Mouse (Mus musculus): ENCODE results near the gene Lrrc8c.

The Lrrc8c gene

GRCm38 (mm10) chr5:105526766-105527165, 7.6 kb downstream of the Lrrc8c start:
- no peaks in the 10 kb centered on the region for H3K36me3 ChIP-seq (ENCODE audit: insufficient read depth, low read length)
- TF ChIP-seq CTCF (conservative IDR thresholded peaks at IDR 0.05; ENCODE audit: low read length): no peak
- TF ChIP-seq POU5F1 (IDR thresholded peaks at IDR 0.05; ENCODE audit: borderline replicate concordance, low read length): no peak
- TF ChIP-seq NANOG (IDR thresholded peaks at IDR 0.05; ENCODE audit: borderline replicate concordance, low read length): no peak

GRCm38 (mm10) chr5:105527477-105528331, 8.5 kb downstream of the Lrrc8c start:
- Histone ChIP-seq H3K36me3 (ENCODE audit: insufficient read depth, low read length) (no peaks in the 10 kb centered on the region), H3K4me1 (replicated peaks; ENCODE audit: low read depth, low read length) (peaks cover 12% of the 10 kb centered on the region), H3K27me3 (ENCODE audit: insufficient read depth, low read length) (no peaks in the 10 kb centered on the region), H3K9me3 (ENCODE audit: low read length) (no peaks in the 10 kb centered on the region), H3K4me3 (replicated peaks; ENCODE audit: low read length) (no peak overlapping the region)
- TF ChIP-seq POU5F1 (IDR thresholded peaks at IDR 0.05; ENCODE audit: borderline replicate concordance, low read length) (no peak), CTCF (conservative IDR thresholded peaks at IDR 0.05; ENCODE audit: low read length) (no peak), NANOG (IDR thresholded peaks at IDR 0.05; ENCODE audit: borderline replicate concordance, low read length) (no peak)

More at GRCm38 (mm10) chr5:105526766-105527165, 7.6 kb downstream of the Lrrc8c start:
- Histone ChIP-seq H3K27me3 (ENCODE audit: insufficient read depth, low read length) (0 out of 2 replicates have a peak, but pooled peaks cover 6% of the 10 kb centered on the region), H3K4me3 (replicated peaks; ENCODE audit: low read length) (no peak overlapping the region), H3K4me1 (replicated peaks; ENCODE audit: low read depth, low read length) (peaks cover 12% of the 10 kb centered on the region), H3K9me3 (ENCODE audit: low read length) (no peaks in the 10 kb centered on the region)

GRCm38 (mm10) chr5:105530576-105530975, 11.4 kb downstream of the Lrrc8c start:
- Histone ChIP-seq H3K9me3 (ENCODE audit: low read length) (no peaks in the 10 kb centered on the region), H3K4me3 (replicated peaks; ENCODE audit: low read length) (no peak overlapping the region), H3K4me1 (replicated peaks; ENCODE audit: low read depth, low read length) (peaks cover 22% of the 10 kb centered on the region), H3K36me3 (ENCODE audit: insufficient read depth, low read length) (no peaks in the 10 kb centered on the region), H3K27me3 (ENCODE audit: insufficient read depth, low read length) (no peaks in the 10 kb centered on the region)
- TF ChIP-seq NANOG (IDR thresholded peaks at IDR 0.05; ENCODE audit: borderline replicate concordance, low read length): no peak
- TF ChIP-seq POU5F1 (IDR thresholded peaks at IDR 0.05; ENCODE audit: borderline replicate concordance, low read length): no peak
- TF ChIP-seq CTCF (conservative IDR thresholded peaks at IDR 0.05; ENCODE audit: low read length): no peak

- peaks cover 43% of the 10 kb centered on the region for H3K4me1 ChIP-seq (replicated peaks; ENCODE audit: low read depth, low read length)
- H3K4me3 ChIP-seq (replicated peaks; ENCODE audit: low read length): no peak overlapping the region
- TF ChIP-seq CTCF (conservative IDR thresholded peaks at IDR 0.05; ENCODE audit: low read length) (no peak), NANOG (IDR thresholded peaks at IDR 0.05; ENCODE audit: borderline replicate concordance, low read length) (no peak), POU5F1 (IDR thresholded peaks at IDR 0.05; ENCODE audit: borderline replicate concordance, low read length) (no peak)
- H3K27me3 ChIP-seq (ENCODE audit: insufficient read depth, low read length): no peaks in the 10 kb centered on the region
- no peaks in the 10 kb centered on the region for H3K36me3 ChIP-seq (ENCODE audit: insufficient read depth, low read length)
- H3K9me3 ChIP-seq (ENCODE audit: low read length): no peaks in the 10 kb centered on the region
Measured at GRCm38 (mm10) chr5:105535186-105535585, 16.0 kb downstream of the Lrrc8c start.

GRCm38 (mm10) chr5:105536172-105536571, 17.0 kb downstream of the Lrrc8c start:
- no peak for TF ChIP-seq CTCF (conservative IDR thresholded peaks at IDR 0.05; ENCODE audit: low read length)
- TF ChIP-seq POU5F1 (IDR thresholded peaks at IDR 0.05; ENCODE audit: borderline replicate concordance, low read length): no peak
- no peak for TF ChIP-seq NANOG (IDR thresholded peaks at IDR 0.05; ENCODE audit: borderline replicate concordance, low read length)
- Histone ChIP-seq H3K9me3 (ENCODE audit: low read length) (no peaks in the 10 kb centered on the region), H3K4me1 (replicated peaks; ENCODE audit: low read depth, low read length) (peaks cover 40% of the 10 kb centered on the region)

GRCm38 (mm10) chr5:105537101-105537723, 18.0 kb downstream of the Lrrc8c start:
- Histone ChIP-seq H3K4me3 (replicated peaks; ENCODE audit: low read length) (no peak overlapping the region; the same call in 1 of the 2 replicates), H3K27me3 (ENCODE audit: insufficient read depth, low read length) (no peaks in the 10 kb centered on the region), H3K36me3 (ENCODE audit: insufficient read depth, low read length) (no peaks in the 10 kb centered on the region), H3K4me1 (replicated peaks; ENCODE audit: low read depth, low read length) (peaks cover 39% of the 10 kb centered on the region), H3K9me3 (ENCODE audit: low read length) (no peaks in the 10 kb centered on the region)
- TF ChIP-seq CTCF (conservative IDR thresholded peaks at IDR 0.05; ENCODE audit: low read length) (no peak), NANOG (IDR thresholded peaks at IDR 0.05; ENCODE audit: borderline replicate concordance, low read length) (no peak), POU5F1 (IDR thresholded peaks at IDR 0.05; ENCODE audit: borderline replicate concordance, low read length) (no peak)

More at GRCm38 (mm10) chr5:105536172-105536571, 17.0 kb downstream of the Lrrc8c start:
- H3K36me3 ChIP-seq (ENCODE audit: insufficient read depth, low read length): no peaks in the 10 kb centered on the region
- H3K4me3 ChIP-seq (replicated peaks; ENCODE audit: low read length): no peak overlapping the region
- H3K27me3 ChIP-seq (ENCODE audit: insufficient read depth, low read length): no peaks in the 10 kb centered on the region

- Histone ChIP-seq H3K27me3 (ENCODE audit: insufficient read depth, low read length) (no peaks in the 10 kb centered on the region), H3K36me3 (ENCODE audit: insufficient read depth, low read length) (no peaks in the 10 kb centered on the region; the same call in 1 of the 2 replicates), H3K4me1 (replicated peaks; ENCODE audit: low read depth, low read length) (peaks cover 35% of the 10 kb centered on the region), H3K4me3 (replicated peaks; ENCODE audit: low read length) (no peak overlapping the region), H3K9me3 (ENCODE audit: low read length) (peaks cover 16% of the 10 kb centered on the region; the same call in 1 of the 2 replicates)
- TF ChIP-seq POU5F1 (IDR thresholded peaks at IDR 0.05; ENCODE audit: borderline replicate concordance, low read length): no peak
- TF ChIP-seq NANOG (IDR thresholded peaks at IDR 0.05; ENCODE audit: borderline replicate concordance, low read length): no peak
- TF ChIP-seq CTCF (conservative IDR thresholded peaks at IDR 0.05; ENCODE audit: low read length): no peak
Measured at GRCm38 (mm10) chr5:105541051-105541450, 21.9 kb downstream of the Lrrc8c start.

- H3K4me1 ChIP-seq (replicated peaks; ENCODE audit: low read depth, low read length): peaks cover 23% of the 10 kb centered on the region
- peak overlapping the region; percentile 51 for H3K4me3 ChIP-seq (replicated peaks; ENCODE audit: low read length)
- H3K27me3 ChIP-seq (ENCODE audit: insufficient read depth, low read length): no peaks in the 10 kb centered on the region
- H3K9me3 ChIP-seq (ENCODE audit: low read length): peaks cover 16% of the 10 kb centered on the region; the same call in 1 of the 2 replicates
- no peaks in the 10 kb centered on the region; the same call in 1 of the 2 replicates for H3K36me3 ChIP-seq (ENCODE audit: insufficient read depth, low read length)
- TF ChIP-seq NANOG (IDR thresholded peaks at IDR 0.05; ENCODE audit: borderline replicate concordance, low read length) (peak; percentile 82), POU5F1 (IDR thresholded peaks at IDR 0.05; ENCODE audit: borderline replicate concordance, low read length) (peak; percentile 98), CTCF (conservative IDR thresholded peaks at IDR 0.05; ENCODE audit: low read length) (no peak)
Measured at GRCm38 (mm10) chr5:105545126-105545525, 25.9 kb downstream of the Lrrc8c start.

Data from E14TG2a.4 (cell line).